Mouse (Mus musculus) spleen, adult 2 months (tissue): ENCODE data around the gene Arih1. TPM values are rescaled to one million over a fixed set of nuclear protein-coding genes. Genes with fewer than 3 reads are reported as not detected.

Experiments used
- DNase-seq, 2 experiments: peaks; one replicate each; pipeline versions ENCODE4 v3.0.0 to v3.0.0-alpha.2; 2012 to 2021; ENCODE audit warnings: low spot score in 2 of 2, low read depth in 1 of 2
- H3K27ac ChIP-seq: fragments of 200-500 bp; 2 replicates; pipeline ENCODE4 v1.5.1; 2012; ENCODE audit warnings: low read length, inconsistent platforms; ENCODE audit not compliant: insufficient read depth
- H3K27me3 ChIP-seq: fragments of 200-500 bp; 2 replicates; pipeline ENCODE4 v1.6.1; 2012; ENCODE audit warnings: mild to moderate bottlenecking, moderate library complexity, low read length, inconsistent platforms; ENCODE audit not compliant: control insufficient read depth, insufficient read depth
- H3K36me3 ChIP-seq: fragments of 200-500 bp; 2 replicates; pipeline ENCODE4 v1.6.1; 2012; ENCODE audit warnings: mild to moderate bottlenecking, low read length, inconsistent platforms; ENCODE audit not compliant: control insufficient read depth, insufficient read depth
- H3K4me1 ChIP-seq: fragments of 200-500 bp; 2 replicates; pipeline ENCODE4 v1.6.1; 2011; ENCODE audit warnings: inconsistent platforms; ENCODE audit not compliant: control insufficient read depth, insufficient read depth, insufficient read length
- H3K4me3 ChIP-seq: fragments of 200-500 bp; 2 replicates; pipeline ENCODE4 v1.5.1; 2011; ENCODE audit warnings: mild to moderate bottlenecking, inconsistent platforms; ENCODE audit not compliant: insufficient read depth, insufficient read length; ENCODE audit errors: extremely low read depth
- CTCF ChIP-seq: fragments of 200-500 bp; IDR thresholded peaks from 2 replicates; pipeline ENCODE4 v1.5.1; 2011; ENCODE audit warnings: mild to moderate bottlenecking, inconsistent platforms; ENCODE audit not compliant: insufficient read depth, insufficient read length, insufficient replicate concordance; ENCODE audit errors: extremely low read depth
- POLR2A ChIP-seq: fragments of 200-500 bp; IDR thresholded peaks from 2 replicates; pipeline ENCODE4 v1.6.1; 2011; ENCODE audit warnings: low read depth, low read length, inconsistent platforms
- WGBS: fragments of 180-500 bp; shearing (Covaris S2); methylation state at CpG from one replicate; pipeline ENCODE4 v1.1.7; 2018; 5-methylcytosine and 5-hydroxymethylcytosine counted together
- polyA plus RNA-seq: library from polyadenylated mRNA; depleted of rRNA; stranded (reverse); fragments of >200 nt; gene quantifications from 2 replicates; pipeline ENCODE4 v1.2.3, GENCODE M21; 2012; rRNA removed

The Arih1 gene
- 14.7 and 16.2 TPM in 2 replicates for polyA plus RNA-seq

GRCm38 (mm10) chr9:59486549-59487065, at the start of gene Arih1:
Gene Arih1, minus strand, starts transcription at chr9:59486618.
- Histone ChIP-seq H3K36me3 (no peaks in the 10 kb centered on the region), H3K4me1 (peaks cover 2% of the 10 kb centered on the region; the same call in 1 of the 2 replicates), H3K27ac (peak within 1 kb of the TSS; percentile 96), H3K4me3 (peak within 1 kb of the TSS; percentile 98), H3K27me3 (no peaks in the 10 kb centered on the region)
- TF ChIP-seq CTCF (no peak), POLR2A (peak; percentile 96)
- peak; percentile 96 to 98 for DNase-seq
- under 1% methylated on average over 54 of the region's 56 CpGs for WGBS

DNA sequence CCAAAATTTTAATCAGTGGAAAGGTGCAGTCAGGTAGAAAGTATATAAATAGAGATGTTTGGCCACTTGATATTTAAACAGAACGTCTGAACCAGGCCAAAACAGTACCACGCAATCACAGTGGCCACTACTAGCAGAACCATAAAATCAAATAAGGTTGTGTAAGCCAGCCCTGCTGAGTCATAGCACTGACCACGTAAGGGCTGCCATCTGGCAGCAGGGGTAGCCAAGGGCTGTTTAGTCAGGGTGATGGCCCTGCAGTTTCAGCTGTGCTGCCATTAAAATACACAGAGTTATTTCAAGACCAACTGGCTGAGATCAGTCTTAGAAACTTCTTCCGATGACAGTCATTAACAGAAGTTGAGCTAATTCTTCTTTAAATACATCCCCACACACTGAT, 47.5 kb upstream of the Arih1 start:
- TF ChIP-seq CTCF (no peak), POLR2A (no peak)
- 65% methylated on average over 4 of the region's 4 CpGs for WGBS
- H3K4me1 ChIP-seq, result no peaks in the 10 kb centered on the region
- no peak overlapping the region for H3K4me3 ChIP-seq
- DNase-seq, result no peak
- H3K36me3 ChIP-seq, result no peaks in the 10 kb centered on the region
- H3K27ac ChIP-seq, result no peak overlapping the region
- H3K27me3 ChIP-seq, result no peaks in the 10 kb centered on the region

DNA sequence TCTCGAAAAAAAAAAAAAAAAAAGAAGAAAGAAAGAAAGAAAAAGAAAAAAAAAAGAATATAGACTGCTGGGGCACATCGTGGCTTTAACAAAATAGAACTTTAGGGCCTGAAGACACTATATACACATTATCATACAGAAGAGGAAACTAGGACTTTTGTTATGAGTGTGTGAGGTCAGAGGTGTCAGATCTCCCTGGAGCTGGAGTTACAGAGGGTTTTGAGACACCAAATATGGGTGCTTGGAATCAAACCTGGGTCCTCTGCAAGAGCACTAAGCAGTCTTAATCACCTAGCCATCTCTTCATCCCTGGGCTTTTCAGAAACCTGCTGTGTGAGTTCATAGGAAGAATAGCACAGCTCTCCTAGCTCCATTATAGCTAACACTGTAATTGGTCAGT, 47.0 kb upstream of the Arih1 start:
- Histone ChIP-seq H3K27me3 (no peaks in the 10 kb centered on the region), H3K27ac (no peak overlapping the region), H3K36me3 (no peaks in the 10 kb centered on the region), H3K4me3 (no peak overlapping the region), H3K4me1 (no peaks in the 10 kb centered on the region)
- WGBS, result 72% methylated on average over 2 of the region's 2 CpGs
- no peak for TF ChIP-seq POLR2A
- TF ChIP-seq CTCF, result no peak
- DNase-seq, result no peak

- WGBS, result 62% methylated on average over 5 of the region's 5 CpGs
- no peaks in the 10 kb centered on the region for H3K27me3 ChIP-seq
- DNase-seq, result no peak
- H3K4me1 ChIP-seq, result no peaks in the 10 kb centered on the region
- no peak overlapping the region for H3K4me3 ChIP-seq
- TF ChIP-seq CTCF, result no peak
- no peak for TF ChIP-seq POLR2A
- H3K27ac ChIP-seq, result no peak overlapping the region
- no peaks in the 10 kb centered on the region for H3K36me3 ChIP-seq
These were observed 45.2 kb upstream of the Arih1 start for GRCm38 (mm10) chr9:59531645-59532044.

DNA sequence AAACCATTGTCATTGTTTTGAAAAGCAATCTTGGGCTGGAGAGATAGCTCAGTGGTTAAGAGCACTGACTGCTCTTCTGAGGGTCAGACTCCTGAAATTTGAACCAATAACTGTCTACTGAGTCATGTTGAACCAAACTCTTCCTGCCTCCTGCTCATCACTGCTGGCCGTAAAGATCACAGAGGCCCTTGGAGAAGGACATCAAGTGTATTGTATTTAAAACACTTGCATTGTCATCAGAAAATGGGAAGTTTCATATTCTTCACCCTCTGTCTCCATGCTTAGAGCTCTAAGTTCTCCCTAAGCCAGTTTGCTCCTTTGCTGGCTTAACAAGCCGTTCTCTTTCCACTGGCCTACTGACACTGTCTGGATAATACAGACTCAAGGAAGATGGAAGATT, 41.9 kb upstream of the Arih1 start:
- H3K27me3 ChIP-seq, result no peaks in the 10 kb centered on the region
- TF ChIP-seq POLR2A (no peak), CTCF (no peak)
- 62% methylated on average over 2 of the region's 2 CpGs for WGBS
- no peak overlapping the region for H3K4me3 ChIP-seq
- H3K4me1 ChIP-seq, result no peaks in the 10 kb centered on the region
- DNase-seq, result no peak
- H3K27ac ChIP-seq, result no peak overlapping the region
- H3K36me3 ChIP-seq, result no peaks in the 10 kb centered on the region

- DNase-seq, result no peak
- H3K27ac ChIP-seq, result no peak overlapping the region
- no peaks in the 10 kb centered on the region for H3K4me1 ChIP-seq
- no peak overlapping the region for H3K4me3 ChIP-seq
- TF ChIP-seq CTCF, result no peak
- TF ChIP-seq POLR2A, result no peak
- H3K27me3 ChIP-seq, result no peaks in the 10 kb centered on the region
- WGBS, result 92% methylated on average over 3 of the region's 3 CpGs
- H3K36me3 ChIP-seq, result no peaks in the 10 kb centered on the region
These were observed 41.2 kb upstream of the Arih1 start for GRCm38 (mm10) chr9:59527580-59527979.

DNA sequence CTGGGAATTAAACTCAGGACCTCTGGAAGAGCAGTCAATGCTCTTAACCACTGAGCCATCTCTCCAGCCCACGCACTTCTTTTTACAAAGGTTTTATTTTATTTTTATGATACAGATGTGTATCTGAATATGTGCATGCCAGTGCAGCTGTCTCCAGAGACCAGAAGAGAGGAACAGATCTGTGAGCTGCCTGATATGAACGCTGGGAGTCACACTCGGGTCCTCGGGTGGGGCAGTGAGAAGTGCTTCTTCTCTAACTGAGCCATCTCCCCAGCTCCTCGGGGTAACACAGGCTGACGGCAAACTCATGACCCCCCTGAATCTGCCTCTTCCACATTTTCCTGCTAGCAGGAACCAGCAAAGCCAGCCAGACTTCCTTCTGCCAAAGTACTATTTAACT, 40.3 kb upstream of the Arih1 start:
- no peaks in the 10 kb centered on the region for H3K36me3 ChIP-seq
- H3K4me3 ChIP-seq, result no peak overlapping the region
- H3K27ac ChIP-seq, result no peak overlapping the region
- 44% methylated on average over 6 of the region's 6 CpGs for WGBS
- H3K4me1 ChIP-seq, result no peaks in the 10 kb centered on the region
- DNase-seq, result no peak
- TF ChIP-seq CTCF, result no peak
- no peaks in the 10 kb centered on the region for H3K27me3 ChIP-seq
